8 mouse cellular contexts compared by ENCODE assay signal in genomic region chr8:94702844-94703813, GRCm38 (mm10). TPM values are rescaled to one million over a fixed set of nuclear protein-coding genes. Genes with fewer than 3 reads are reported as not detected.
DNase-seq lines count a peak whose midpoint lies in the region; ATAC-seq and TF ChIP-seq lines count a peak whose summit lies in the region.

No protein-coding gene starts in this region.

- DNase-seq in MN1 (ENCODE audit: low spot score) = peak; percentile 94
- DNase-seq in cerebellum, adult 8-10 months = peak; percentile 70
- peak; percentile 86 for DNase-seq in forelimb bud, embryonic 11.5 days (ENCODE audit: low read depth, low spot score)
- DNase-seq in hindbrain, embryonic 10.5 days (ENCODE audit: low spot score) = peak; percentile 87
- DNase-seq in layer of hippocampus, adult 9-11 months = peak; percentile 83
- DNase-seq in lung, postnatal 0 days (ENCODE audit: low spot score) = peak; percentile 88
- peak; percentile 80 for DNase-seq in ovary, postnatal 36 days (ENCODE audit: low spot score)
- DNase-seq in thymus, postnatal 25 days = peak; percentile 83

- H3K36me3 ChIP-seq in hindbrain, embryonic 10.5 days = no peaks in the 10 kb centered on the region
- H3K36me3 ChIP-seq in lung, postnatal 0 days (ENCODE audit: insufficient read depth, low read length) = no peaks in the 10 kb centered on the region

- TF ChIP-seq EP300 in lung, postnatal 0 days (IDR thresholded peaks at IDR 0.05) = 0 out of 2 replicates have a peak, but pooled peaks have one; percentile 25

- peak overlapping the region; percentile 50 for H3K4me2 ChIP-seq in lung, postnatal 0 days (replicated peaks; ENCODE audit: low read depth, low read length)

- H3K4me1 ChIP-seq in hindbrain, embryonic 10.5 days (replicated peaks) = peaks cover 6% of the 10 kb centered on the region; the same call in 1 of the 2 replicates
- H3K4me1 ChIP-seq in lung, postnatal 0 days (ENCODE audit: insufficient read depth, low read depth, low read length) = peaks cover 3% of the 10 kb centered on the region; the same call in 1 of the 2 replicates

- no peaks in the 10 kb centered on the region for H3K9me3 ChIP-seq in hindbrain, embryonic 10.5 days
- H3K9me3 ChIP-seq in lung, postnatal 0 days (ENCODE audit: low read length) = no peaks in the 10 kb centered on the region

- peak overlapping the region; percentile 57 for H3K4me3 ChIP-seq in hindbrain, embryonic 10.5 days
- H3K4me3 ChIP-seq in lung, postnatal 0 days (ENCODE audit: low read depth, low read length) = peak overlapping the region; percentile 34

- WGBS in hindbrain, embryonic 10.5 days = under 1% methylated on average over 35 of the region's 35 CpGs
- WGBS in lung, postnatal 0 days = under 1% methylated on average over 35 of the region's 35 CpGs

- TF ChIP-seq CTCF in lung, postnatal 0 days (IDR thresholded peaks at IDR 0.05) = peak; percentile 96

- 0 out of 2 replicates have a peak overlapping the region, but pooled peaks have one; percentile 0 for H3K9ac ChIP-seq in lung, postnatal 0 days (replicated peaks; ENCODE audit: low read depth)

- peaks cover 18% of the 10 kb centered on the region for H3K27me3 ChIP-seq in hindbrain, embryonic 10.5 days (ENCODE audit: insufficient read depth, poor library complexity, severe bottlenecking)
- H3K27me3 ChIP-seq in lung, postnatal 0 days (replicated peaks; ENCODE audit: insufficient read depth, low read length) = no peaks in the 10 kb centered on the region

- H3K27ac ChIP-seq in hindbrain, embryonic 10.5 days = peak overlapping the region; percentile 31; the same call in 1 of the 2 replicates
- H3K27ac ChIP-seq in lung, postnatal 0 days (ENCODE audit: low read length) = peak overlapping the region; percentile 34; the same call in 1 of the 2 replicates

- peak; percentile 78 for ATAC-seq in lung, postnatal 0 days

RNA-seq across cellular contexts. Expression of gene Pllp, which starts 7.1 kb away (rescaled TPM):
- 0.15 and 0.21 TPM in 2 replicates for polyA plus RNA-seq in hindbrain, embryonic 10.5 days (2016; fragmentation: Nextera tagmentation; extraction: Ambion mirVana)
- polyA plus RNA-seq in lung, postnatal 0 days (2015; fragmentation: Nextera tagmentation; extraction: Ambion mirVana) = 22.8 and 29.1 TPM in 2 replicates

RNA-seq across cellular contexts. Expression of gene Arl2bp, which starts 36.7 kb away (rescaled TPM):
- polyA plus RNA-seq in hindbrain, embryonic 10.5 days (2016; fragmentation: Nextera tagmentation; extraction: Ambion mirVana) = 205 and 217 TPM in 2 replicates
- 120 and 135 TPM in 2 replicates for polyA plus RNA-seq in lung, postnatal 0 days (2015; fragmentation: Nextera tagmentation; extraction: Ambion mirVana)

RNA-seq across cellular contexts. Expression of gene Ccl22, which starts 42.3 kb away (rescaled TPM):
- not detected in 2 replicates for polyA plus RNA-seq in hindbrain, embryonic 10.5 days (2016; fragmentation: Nextera tagmentation; extraction: Ambion mirVana)
- 0.45 TPM in 2 replicates for polyA plus RNA-seq in lung, postnatal 0 days (2015; fragmentation: Nextera tagmentation; extraction: Ambion mirVana)

Comparison
In these comparisons a context has a peak if more than half of its experiments do, and no peak if none do; other contexts are left out.
1. Peak in every context shown above with its lines: DNase-seq, ATAC-seq, H3K4me3 ChIP-seq and H3K27ac ChIP-seq.
2. RNA of gene Pllp, which starts 7.1 kb away (polyA plus RNA-seq): 22.8 to 29.1 TPM in lung, postnatal 0 days; 0.15 to 0.21 TPM in hindbrain, embryonic 10.5 days; every median in the first group is over 10 times any median in the second.